Mouse (Mus musculus) WW6 (cell line): Measurements from ENCODE around the gene Lrriq4.

ENCODE experiments used
- DNase-seq: peaks from one replicate; pipeline ENCODE4 v3.0.0-alpha.2; 2013; ENCODE audit warnings: low read depth, low spot score

Gene Lrriq4

GRCm38 (mm10) chr3:30683190-30683589 is 38.9 kb downstream of the Lrriq4 start:
- DNase-seq, result no peak

GRCm38 (mm10) chr3:30687216-30687615 is 42.9 kb downstream of the Lrriq4 start:
- no peak for DNase-seq

GRCm38 (mm10) chr3:30690976-30691375 is 46.7 kb downstream of the Lrriq4 start:
- DNase-seq, result no peak

DNA sequence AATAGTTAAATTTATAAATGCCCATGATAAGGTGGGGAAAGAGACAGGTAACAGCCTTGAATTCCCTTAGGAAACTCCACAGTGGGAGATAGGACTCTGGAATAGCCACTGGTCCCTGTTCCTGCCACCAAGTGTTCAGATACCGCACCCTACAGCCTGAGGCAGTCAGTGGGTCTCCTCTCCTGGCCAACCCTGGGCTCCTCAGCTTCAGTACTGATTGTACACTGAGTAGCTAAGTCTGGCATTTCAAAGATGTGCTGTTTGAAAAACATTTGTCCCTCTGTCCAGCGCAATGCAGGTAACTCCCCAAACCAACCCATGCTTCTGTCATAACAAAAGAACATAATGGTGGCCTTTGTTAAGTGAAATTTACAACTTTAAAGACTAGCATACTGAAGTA is 51.4 kb downstream of the Lrriq4 start:
- DNase-seq, result no peak

DNA sequence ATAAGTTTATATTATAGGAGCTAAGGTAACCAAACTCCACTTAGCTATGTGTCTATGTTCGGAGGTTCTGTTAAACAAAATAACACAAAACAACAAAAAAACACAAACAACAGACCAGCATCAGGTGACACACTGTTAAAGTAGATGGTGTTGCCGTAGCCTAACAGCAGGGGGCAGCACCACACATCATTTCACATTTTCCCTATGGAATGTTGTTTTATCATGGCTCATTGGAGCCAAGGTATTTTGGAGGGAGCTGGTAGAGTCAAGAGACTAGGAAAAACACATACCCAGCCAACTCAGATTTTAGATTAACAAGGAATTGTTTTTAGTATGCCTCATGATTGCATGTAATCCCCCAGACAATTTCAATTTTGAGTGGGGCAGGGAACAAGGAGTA is 52.0 kb downstream of the Lrriq4 start:
- DNase-seq, result peak; percentile 38

DNA sequence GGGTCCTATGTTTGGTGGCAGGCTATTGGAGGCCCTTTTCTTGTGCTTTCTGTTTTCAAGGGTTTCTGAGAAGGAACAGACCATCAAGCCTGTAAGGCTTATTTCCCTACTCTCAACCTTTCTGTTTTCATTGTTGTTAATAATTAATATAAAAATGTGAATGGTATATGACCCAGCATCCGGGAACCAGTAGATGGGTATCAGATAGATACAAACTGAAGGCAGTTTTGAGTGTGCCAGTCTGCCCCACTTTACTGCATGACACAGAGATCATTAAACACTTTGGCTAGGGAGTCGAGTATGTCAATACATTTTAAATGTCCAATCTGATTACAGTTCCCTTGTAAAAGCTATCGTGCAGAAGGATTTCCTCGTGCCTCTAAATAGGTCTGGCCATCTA is 53.6 kb downstream of the Lrriq4 start:
- DNase-seq, result no peak

- peak; percentile 42 for DNase-seq
These were observed 55.6 kb downstream of the Lrriq4 start, which contains the start of gene Lrrc31 for GRCm38 (mm10) chr3:30699711-30700505. Gene Lrrc31, minus strand, starts transcription at chr3:30699843.

DNA sequence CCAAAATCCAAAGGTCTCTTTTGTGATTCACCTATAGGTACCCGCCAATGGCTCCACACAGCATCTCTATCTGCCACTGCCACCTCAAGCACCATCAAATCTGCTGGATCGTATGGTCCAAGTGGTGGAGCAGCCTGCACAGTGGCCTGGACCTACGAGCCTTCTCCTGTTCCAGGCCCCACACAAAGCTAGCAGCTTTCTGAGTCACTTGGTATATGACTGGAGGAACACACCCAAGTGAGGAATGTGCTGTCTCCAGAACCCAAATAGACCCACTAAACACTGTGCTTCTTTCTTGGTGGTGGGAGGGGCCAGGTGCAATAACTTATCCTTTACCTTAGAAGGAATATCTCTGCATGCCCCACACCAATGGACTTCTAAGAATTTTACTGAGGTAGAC is 61.7 kb downstream of the Lrriq4 start:
- DNase-seq, result no peak

DNA sequence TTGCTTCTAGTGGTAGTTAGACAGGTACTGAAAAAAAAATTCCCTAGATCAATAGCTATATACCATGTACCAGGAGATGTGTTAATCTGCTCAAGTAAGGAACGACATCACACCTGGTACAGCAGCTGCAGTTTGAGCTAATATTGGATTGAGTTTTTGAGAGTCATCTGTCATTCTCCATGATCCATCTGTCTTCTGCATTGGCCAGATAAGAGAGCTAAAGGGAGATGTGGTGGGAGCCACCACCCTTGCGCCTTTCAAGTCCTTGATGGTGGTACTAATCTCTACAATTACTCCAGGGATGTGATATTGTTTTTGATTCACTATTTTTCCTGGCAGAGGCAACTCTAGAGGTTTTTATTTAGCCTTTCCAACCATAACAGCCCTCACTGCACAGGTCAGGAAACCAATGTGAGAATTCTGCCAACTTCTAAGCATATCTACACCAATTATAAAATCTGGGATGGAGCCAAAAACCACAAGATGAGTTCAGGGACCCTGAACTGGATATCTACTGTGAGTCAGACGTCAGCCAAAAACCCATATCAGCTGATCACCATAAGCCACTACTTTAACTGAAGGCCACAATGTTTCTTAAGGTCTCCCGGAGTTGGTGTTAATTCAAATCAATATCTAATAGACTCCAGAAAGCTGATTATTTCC is 62.4 kb downstream of the Lrriq4 start:
- DNase-seq, result no peak

DNA sequence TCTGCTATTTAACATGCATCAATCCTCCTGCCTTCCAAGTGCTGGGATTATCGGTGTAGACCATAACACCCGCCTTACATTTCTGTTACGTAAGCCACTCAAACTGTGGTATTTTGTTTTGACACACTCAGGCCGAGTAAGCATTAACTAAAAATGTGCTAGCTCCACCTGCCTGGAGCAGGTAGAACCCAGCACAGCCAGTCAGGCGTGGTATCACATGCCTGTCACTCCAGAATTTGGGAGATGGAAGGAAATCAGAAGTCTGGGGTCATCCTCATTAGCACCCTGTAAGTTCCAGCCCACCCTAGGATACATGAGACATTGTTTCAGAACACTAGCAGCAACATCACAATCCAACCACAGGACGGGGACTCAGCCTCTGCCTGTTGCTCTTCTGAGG is 65.9 kb downstream of the Lrriq4 start:
- DNase-seq, result no peak

- no peak for DNase-seq
These were observed 69.0 kb downstream of the Lrriq4 start for GRCm38 (mm10) chr3:30713334-30713733.

- no peak for DNase-seq
These were observed 74.3 kb downstream of the Lrriq4 start for GRCm38 (mm10) chr3:30718649-30719048.
